Mouse (Mus musculus) Patski (cell line): ENCODE measurements around the gene Ascc1. TPM values are rescaled to one million over a fixed set of nuclear protein-coding genes. Genes with fewer than 3 reads are reported as not detected.
"Not testable (repeated sequence)": the region's sequence is repeated elsewhere in the genome, so short reads cannot be mapped to it uniquely, and the experiment has no call there.

ENCODE experiments used
- ATAC-seq: fragments of 100-300 bp; one replicate; pipeline ENCODE4 v1.8.0; 2021
- CTCF ChIA-PET: fragments of 350-600 bp; sonication (Branson Sonifier 250); formaldehyde crosslinking; loops from one replicate; lab custom pipeline; 2022; ENCODE audit warnings: inconsistent platforms; lab: Charles Lee
- POLR2A ChIA-PET: fragments of 350-600 bp; sonication (Branson Sonifier 250); formaldehyde crosslinking; loops from one replicate; lab custom pipeline; 2022; ENCODE audit warnings: antibody characterized with exemption, inconsistent platforms; lab: Charles Lee
- DNase-seq: peaks from one replicate; pipeline ENCODE4 v3.0.0-alpha.2; 2011; ENCODE audit warnings: low read depth, low spot score
- H3K27me3 ChIP-seq: fragments of 371-371 bp; one replicate; pipeline ENCODE4 v1.5.1; 2021
- CTCF ChIP-seq: fragments of 100-300 bp; IDR thresholded peaks from one replicate; pipeline ENCODE4 v1.5.1; 2021
- in situ Hi-C: fragments of 300-500 bp; cut with MboI; formaldehyde crosslinking; loops from 3 replicates; pipeline ENCODE4 v1.11.1; 2018; ENCODE audit warnings: low pct_unique_long_range_greater_than_20kb, mixed read lengths
- polyA plus RNA-seq: library from polyadenylated mRNA; unstranded; gene quantifications from one replicate; pipeline ENCODE4 v1.2.3, GENCODE M21; 2021

Ascc1 gene
- polyA plus RNA-seq, 1 experiment from 2014 or later, result 34.4 TPM

DNA sequence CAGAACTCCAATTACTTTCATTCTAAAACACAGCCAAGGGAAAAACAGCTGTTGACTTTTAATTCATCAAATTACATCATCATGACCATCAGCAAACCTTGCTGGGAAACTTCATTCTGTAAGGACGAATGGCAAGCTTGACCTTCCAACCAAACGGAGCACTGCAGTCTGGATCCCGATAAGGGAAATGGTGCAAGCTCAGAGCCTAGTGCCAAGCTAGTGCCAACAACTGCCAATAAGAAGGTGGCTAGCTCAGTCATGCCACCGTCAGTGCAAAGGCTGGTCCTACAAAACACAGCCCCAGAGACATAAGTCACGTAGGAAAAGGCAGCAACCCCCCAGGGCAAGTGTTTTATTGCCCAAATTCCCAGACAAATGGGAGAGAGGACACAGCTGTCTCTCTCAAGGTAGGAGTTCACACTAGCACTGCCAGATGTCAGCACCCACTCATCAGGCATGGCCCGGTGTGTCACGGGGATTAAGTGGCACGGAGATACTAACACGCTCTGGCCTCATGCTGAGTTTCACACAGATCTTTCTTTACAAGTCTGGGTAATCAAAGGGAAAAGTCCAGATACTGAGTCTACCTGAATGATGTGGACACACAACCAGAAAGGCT, 11.2 kb upstream of the Ascc1 start:
- in situ Hi-C loops, result no loop called here
- no peaks in the 10 kb centered on the region for H3K27me3 ChIP-seq
- DNase-seq, result no peak
- CTCF ChIA-PET, result interaction anchor here (0.7 to 1.3 kb wide), 3 partner anchors 9 to 36 kb away, joined by 3 to 4 read pairs (median 3); no protein-coding TSS in a partner anchor
- POLR2A ChIA-PET, result interaction anchor here (0.9 to 1.1 kb wide), 2 partner anchors 9 to 12 kb away, joined by 3 read pairs; partner anchors contain the start of genes Anapc16 and Ascc1
- ATAC-seq, result no peak
- no peak for TF ChIP-seq CTCF

DNA sequence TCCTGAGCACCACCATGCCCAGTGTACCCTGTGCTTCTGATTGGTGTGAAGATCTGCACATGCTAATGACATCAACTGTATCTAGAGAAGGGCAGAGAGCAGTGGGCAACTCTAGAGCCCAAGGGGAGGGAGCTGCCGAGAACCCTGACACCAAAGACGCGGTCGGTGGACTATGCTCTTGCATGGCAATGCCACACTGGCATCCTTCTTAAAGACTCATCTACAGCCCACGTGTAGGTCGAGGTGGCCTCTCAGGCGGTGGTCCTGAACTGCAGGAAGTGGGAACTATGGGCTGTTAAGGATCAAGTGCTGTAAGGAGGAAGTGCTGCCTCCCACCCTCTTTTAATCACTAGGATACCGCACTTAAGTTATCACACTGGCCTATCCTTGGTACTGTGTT, 10.6 kb upstream of the Ascc1 start:
- in situ Hi-C loops, result no loop called here
- DNase-seq (no peak), ATAC-seq (no peak)
- H3K27me3 ChIP-seq, result no peaks in the 10 kb centered on the region
- ChIA-PET CTCF (interaction anchor here (1.4 kb wide), 1 partner anchor 95 kb away, joined by 4 read pairs; no protein-coding TSS in a partner anchor), POLR2A (interaction anchor here (0.9 kb wide), 1 partner anchor 10 kb away, joined by 3 read pairs; no protein-coding TSS in a partner anchor)
- TF ChIP-seq CTCF, result no peak

DNA sequence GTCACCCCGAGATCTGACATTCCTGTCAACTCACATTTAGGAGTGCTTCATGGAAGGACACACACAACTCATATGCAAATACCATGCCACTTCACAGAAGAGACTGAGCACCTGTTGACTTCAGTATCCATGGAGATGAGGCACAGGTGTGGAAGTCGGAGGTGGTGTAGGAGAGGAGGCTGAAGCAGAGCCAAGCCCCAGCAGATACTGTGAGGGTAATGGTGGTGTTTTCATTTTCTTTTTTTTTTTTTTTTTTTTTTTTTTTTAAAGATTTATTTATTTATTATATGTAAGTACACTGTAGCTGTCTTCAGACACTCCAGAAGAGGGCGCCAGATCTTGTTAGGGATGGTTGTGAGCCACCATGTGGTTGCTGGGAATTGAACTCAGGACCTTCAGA, 8.8 kb upstream of the Ascc1 start:
- in situ Hi-C loops, ATAC-seq, CTCF ChIA-PET, DNase-seq, H3K27me3 ChIP-seq: not testable (repeated sequence)
- POLR2A ChIA-PET, result interaction anchor here (0.6 kb wide), 1 partner anchor 51 kb away, joined by 3 read pairs; no protein-coding TSS in a partner anchor
- TF ChIP-seq CTCF, result peak; percentile 16

DNA sequence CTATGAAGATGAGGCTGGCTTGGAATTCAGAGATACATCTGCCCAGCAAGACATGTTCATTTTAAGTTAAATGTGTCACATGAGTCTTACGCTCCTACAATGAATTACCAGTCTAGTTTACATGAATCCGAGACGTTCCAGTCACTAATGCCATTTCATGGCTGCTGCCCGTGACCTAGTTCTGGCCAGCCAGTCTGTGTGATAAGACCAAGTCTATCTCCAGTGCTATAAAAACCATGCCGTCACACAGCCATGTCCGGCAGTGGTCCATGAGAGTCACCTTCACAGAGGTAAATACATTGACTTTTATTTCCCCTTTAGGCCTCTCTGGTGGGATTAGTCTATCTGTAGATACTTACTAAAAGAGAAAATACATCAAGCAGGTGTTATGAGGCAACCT, 6.7 kb upstream of the Ascc1 start:
- in situ Hi-C loops, result no loop called here
- CTCF ChIA-PET, result interaction anchor here (1.6 kb wide), 1 partner anchor 101 kb away, joined by 4 read pairs; no protein-coding TSS in a partner anchor
- TF ChIP-seq CTCF, result no peak
- no peaks in the 10 kb centered on the region for H3K27me3 ChIP-seq
- DNase-seq, result no peak
- ATAC-seq, result no peak
- POLR2A ChIA-PET, result interaction anchor here (0.6 kb wide), 1 partner anchor 8 kb away, joined by 3 read pairs; no protein-coding TSS in a partner anchor

DNA sequence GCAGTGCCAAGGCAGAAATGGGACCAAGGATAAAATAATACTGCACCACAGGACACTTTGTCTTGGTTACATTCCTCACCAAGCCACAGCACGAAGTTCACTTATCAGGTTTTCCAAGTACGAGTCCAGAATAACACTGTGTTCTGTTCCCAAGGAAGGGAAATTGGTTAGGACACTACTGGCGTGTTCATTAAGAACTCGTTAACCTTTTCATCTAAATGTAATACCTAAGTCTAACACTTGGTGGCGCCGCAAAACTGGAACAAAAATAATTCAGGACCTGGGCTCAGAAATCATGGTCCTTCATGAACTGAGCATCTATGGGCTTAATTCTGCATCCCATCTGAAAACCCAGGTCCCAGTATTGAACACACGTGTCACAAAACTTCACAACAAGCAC, 5.0 kb upstream of the Ascc1 start:
- ATAC-seq, result no peak

GRCm38 (mm10) chr10:59999057-59999456, 3.5 kb upstream of the Ascc1 start:
- ChIA-PET POLR2A (no interaction called here), CTCF (interaction anchor here (1.1 to 3.2 kb wide), 3 partner anchors 19 to 105 kb away, joined by 4 to 15 read pairs (median 14); no protein-coding TSS in a partner anchor)
- no peaks in the 10 kb centered on the region for H3K27me3 ChIP-seq
- TF ChIP-seq CTCF, result no peak
- DNase-seq, result no peak
- ATAC-seq, result no peak
- in situ Hi-C loops, result no loop called here

More for the DNA sequence above, 5.0 kb upstream of the Ascc1 start:
- CTCF ChIA-PET, result interaction anchor here (1.0 to 3.2 kb wide), 4 partner anchors 69 to 192 kb away, joined by 3 to 14 read pairs (median 4); no protein-coding TSS in a partner anchor
- POLR2A ChIA-PET, result interaction anchor here (1.1 kb wide), 1 partner anchor 672 kb away, joined by 3 read pairs; no protein-coding TSS in a partner anchor
- H3K27me3 ChIP-seq, result no peaks in the 10 kb centered on the region
- in situ Hi-C loops, result no loop called here
- peak; percentile 71 for TF ChIP-seq CTCF
- no peak for DNase-seq

DNA sequence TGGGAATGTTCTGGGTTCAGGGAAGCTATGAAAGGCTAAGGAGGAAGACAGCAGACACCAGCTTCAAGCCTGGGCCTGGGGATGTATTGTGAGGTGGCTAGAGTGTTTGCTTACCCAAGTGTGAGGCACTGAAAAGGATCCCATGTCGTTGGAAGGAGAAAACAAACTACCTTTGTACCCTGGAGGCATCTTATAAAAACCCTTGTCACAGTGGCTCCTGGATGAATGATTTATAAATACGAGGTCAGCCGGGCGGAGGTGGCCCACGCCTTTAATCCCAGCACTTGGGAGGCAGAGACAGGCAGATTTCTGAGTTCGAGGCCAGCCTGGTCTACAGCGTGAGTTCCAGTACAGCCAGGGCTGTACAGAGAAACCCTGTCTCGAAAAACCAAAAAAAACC, 942 bp upstream of the Ascc1 start:
- in situ Hi-C loops, ATAC-seq, H3K27me3 ChIP-seq, DNase-seq: not testable (repeated sequence)
- CTCF ChIA-PET, result interaction anchor here (1.0 to 1.4 kb wide), 2 partner anchors 17 to 18 kb away, joined by 3 to 4 read pairs; no protein-coding TSS in a partner anchor
- POLR2A ChIA-PET, result interaction anchor here (0.7 to 1.3 kb wide), 3 partner anchors 39 to 50 kb away, joined by 3 to 5 read pairs (median 4); partner anchors contain the start of gene Ddit4

DNA sequence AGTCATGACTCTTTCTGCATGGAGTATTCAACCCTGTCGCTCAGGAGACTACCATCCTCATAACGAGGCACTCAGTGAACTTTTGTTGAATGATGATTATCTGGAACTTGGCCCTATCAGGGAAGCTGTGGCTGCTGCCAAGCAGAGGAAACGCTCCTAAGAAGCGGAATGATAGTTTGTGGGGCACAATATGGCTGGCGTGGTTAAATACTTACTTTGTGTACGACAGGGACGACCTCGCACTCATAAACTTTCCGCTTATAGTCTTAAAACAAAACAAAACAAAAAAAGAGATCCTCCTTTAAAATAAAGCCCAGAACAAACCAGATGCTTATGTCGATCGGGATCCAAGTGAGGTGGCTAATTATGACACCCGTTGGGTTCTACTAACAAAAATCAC, 402 bp upstream of the Ascc1 start:
- ChIA-PET CTCF (interaction anchor here (1.0 to 1.4 kb wide), 2 partner anchors 18 kb away, joined by 3 to 4 read pairs; no protein-coding TSS in a partner anchor), POLR2A (interaction anchor here (0.6 to 1.4 kb wide), 7 partner anchors 11 to 107 kb away, joined by 3 to 5 read pairs (median 3); partner anchors contain the start of gene Ddit4)
- DNase-seq (no peak), ATAC-seq (no peak)
- in situ Hi-C loops, result no loop called here
- no peaks in the 10 kb centered on the region for H3K27me3 ChIP-seq
- no peak for TF ChIP-seq CTCF

DNA sequence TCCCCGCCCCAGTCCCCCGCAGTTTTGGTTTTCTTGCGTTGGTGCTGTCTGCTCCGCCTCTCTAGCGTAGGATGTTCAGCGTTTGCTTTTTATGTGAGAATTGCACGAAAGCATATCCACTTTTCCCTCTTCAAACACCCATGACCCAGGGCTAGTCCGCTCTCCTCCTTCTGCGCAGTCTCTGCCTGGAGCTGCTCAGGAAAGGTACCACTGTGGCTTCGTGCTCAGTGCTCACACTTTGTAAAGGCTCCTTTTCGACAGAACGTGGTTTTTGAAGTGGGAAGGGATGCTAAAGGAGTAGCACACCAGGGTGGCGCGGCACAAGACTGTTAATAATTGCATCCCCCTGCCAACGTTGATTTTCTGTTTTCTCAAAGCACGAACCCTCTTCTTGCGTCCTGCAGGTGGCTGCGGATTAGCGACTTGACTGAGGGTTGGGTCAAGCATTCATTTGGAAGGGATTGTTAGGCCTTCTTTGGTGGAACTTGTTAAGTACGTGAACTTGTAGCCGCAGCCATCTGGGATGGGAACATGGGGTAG, 678 bp downstream of the Ascc1 start:
- H3K27me3 ChIP-seq, result no peaks in the 10 kb centered on the region
- peak; percentile 37 for ATAC-seq
- POLR2A ChIA-PET, result interaction anchor here (0.6 to 1.4 kb wide), 4 partner anchors 12 to 108 kb away, joined by 3 to 6 read pairs (median 4); no protein-coding TSS in a partner anchor

DNA sequence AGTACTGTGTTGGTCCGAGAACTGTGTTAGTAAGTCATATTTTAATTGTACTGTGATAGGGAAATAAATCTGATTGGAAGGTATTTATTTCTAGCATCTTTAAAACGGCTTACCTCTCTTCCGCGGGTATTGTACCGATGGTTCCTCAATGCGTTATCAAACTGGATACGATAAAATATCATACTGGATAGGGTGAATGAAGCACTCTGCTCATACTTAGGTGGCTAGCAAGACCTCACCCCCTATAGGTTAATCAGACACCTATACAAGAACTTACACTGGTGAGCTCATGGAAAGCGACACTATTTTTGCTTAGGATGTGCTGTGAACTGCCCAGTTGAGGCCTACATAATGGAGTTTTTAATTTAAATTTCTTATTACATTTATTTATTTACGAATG, 1.2 kb downstream of the Ascc1 start:
- ChIA-PET POLR2A (interaction anchor here (1.3 to 1.4 kb wide), 2 partner anchors 13 to 53 kb away, joined by 3 to 5 read pairs; no protein-coding TSS in a partner anchor), CTCF (no interaction called here)
- in situ Hi-C loops, result no loop called here
- ATAC-seq (no peak), DNase-seq (no peak)
- no peak for TF ChIP-seq CTCF
- H3K27me3 ChIP-seq, result no peaks in the 10 kb centered on the region

More for the DNA sequence above, 678 bp downstream of the Ascc1 start:
- in situ Hi-C loops, result no loop called here
- TF ChIP-seq CTCF, result peak; percentile 18
- no peak for DNase-seq
- CTCF ChIA-PET, result interaction anchor here (0.6 kb wide), 1 partner anchor 109 kb away, joined by 3 read pairs; no protein-coding TSS in a partner anchor
